Mouse (Mus musculus) lung, embryonic 16.5 days (tissue): ENCODE measurements around the gene Syn3. TPM values are rescaled to one million over a fixed set of nuclear protein-coding genes. Genes with fewer than 3 reads are reported as not detected.
"Not testable (repeated sequence)": the region's sequence is repeated elsewhere in the genome, so short reads cannot be mapped to it uniquely, and the experiment has no call there.

Experiments
- ATAC-seq: fragments of 200-750 bp; cut with Nextera tagmentation; 2 replicates; pipeline ENCODE4 v1.8.0; 2017; ENCODE audit warnings: low read depth, mild to moderate bottlenecking, moderate library complexity
- H3K27ac ChIP-seq: fragments of 300-500 bp; sonication (generic); 2 replicates; pipeline ENCODE4 v1.5.1; 2014; ENCODE audit warnings: mild to moderate bottlenecking, control low read depth, low read length
- H3K27me3 ChIP-seq: fragments of 300-500 bp; sonication (generic); 2 replicates; pipeline ENCODE4 v1.6.1; 2014; ENCODE audit warnings: low read depth, low read length, mixed read lengths; ENCODE audit not compliant: control insufficient read depth, insufficient read depth
- H3K36me3 ChIP-seq: fragments of 300-500 bp; sonication (generic); 2 replicates; pipeline ENCODE4 v1.6.1; 2014; ENCODE audit warnings: low read length; ENCODE audit not compliant: control insufficient read depth, insufficient read depth
- H3K4me1 ChIP-seq: fragments of 300-500 bp; sonication (generic); replicated peaks from 2 replicates; pipeline ENCODE4 v1.6.1; 2014; ENCODE audit warnings: low read length, mixed read lengths; ENCODE audit not compliant: control insufficient read depth, insufficient read depth
- H3K4me2 ChIP-seq: fragments of 300-500 bp; sonication (generic); 2 replicates; pipeline ENCODE4 v1.6.1; 2014; ENCODE audit warnings: low read depth, low read length, control low read depth
- H3K4me3 ChIP-seq: fragments of 300-500 bp; sonication (generic); 2 replicates; pipeline ENCODE4 v1.5.1; 2014; ENCODE audit warnings: mild to moderate bottlenecking, low read length, control low read depth
- H3K9ac ChIP-seq: fragments of 300-500 bp; sonication (generic); 2 replicates; pipeline ENCODE4 v1.6.1; 2014; ENCODE audit warnings: low read length, control low read depth
- H3K9me3 ChIP-seq: fragments of 300-500 bp; sonication (generic); 2 replicates; pipeline ENCODE4 v1.6.1; 2016; ENCODE audit warnings: low read length; ENCODE audit not compliant: control insufficient read depth
- WGBS: fragments of 180-500 bp; shearing (Covaris S2); extraction: QIAGEN DNeasy Blood & Tissue Kit; methylation state at CpG from one replicate; pipeline ENCODE4 v1.1.7; 2014; 5-methylcytosine and 5-hydroxymethylcytosine counted together
- polyA plus RNA-seq: library from polyadenylated mRNA; unstranded; fragments of >200 nt; fragmentation: Nextera tagmentation; extraction: Ambion mirVana; gene quantifications from 2 replicates; pipeline ENCODE4 v1.2.1, GENCODE M21; 2015

Syn3 gene
- 2.2 and 2.8 TPM in 2 replicates for polyA plus RNA-seq

GRCm38 (mm10) chr10:86498673-86499391, at the start of gene Syn3:
Gene Syn3, minus strand, starts transcription at chr10:86498896.
- Histone ChIP-seq H3K27ac (peak within 1 kb of the TSS; percentile 82), H3K27me3 (no peaks in the 10 kb centered on the region), H3K4me3 (peak within 1 kb of the TSS; percentile 52), H3K9me3 (no peaks in the 10 kb centered on the region), H3K36me3 (no peaks in the 10 kb centered on the region), H3K4me2 (peak within 1 kb of the TSS; percentile 67), H3K4me1 (peaks cover 6% of the 10 kb centered on the region), H3K9ac (peak within 1 kb of the TSS; percentile 63)
- WGBS: 1% methylated on average over 21 of the region's 21 CpGs
- ATAC-seq: peak; percentile 99

GRCm38 (mm10) chr10:86526357-86526874, 27.7 kb upstream of the Syn3 start:
- not testable (repeated sequence) for H3K27me3 ChIP-seq, H3K4me3 ChIP-seq, H3K4me2 ChIP-seq, H3K4me1 ChIP-seq, H3K27ac ChIP-seq, H3K9me3 ChIP-seq, H3K9ac ChIP-seq, H3K36me3 ChIP-seq
- WGBS: 68% methylated on average over 2 of the region's 5 CpGs
- peak; percentile 43; the same call in 1 of the 2 replicates for ATAC-seq

- WGBS: 84% methylated on average over 4 of the region's 4 CpGs
- no peak for ATAC-seq
- Histone ChIP-seq H3K27me3 (no peaks in the 10 kb centered on the region), H3K9ac (no peak overlapping the region), H3K36me3 (no peaks in the 10 kb centered on the region), H3K4me2 (no peak overlapping the region), H3K9me3 (no peaks in the 10 kb centered on the region), H3K4me3 (no peak overlapping the region), H3K27ac (no peak overlapping the region), H3K4me1 (no peaks in the 10 kb centered on the region)
Observed at GRCm38 (mm10) chr10:86513801-86514200, 15.1 kb upstream of the Syn3 start.

- no peaks in the 10 kb centered on the region for H3K9me3 ChIP-seq
- ATAC-seq: no peak
Observed at GRCm38 (mm10) chr10:86510941-86511340, 12.2 kb upstream of the Syn3 start.

GRCm38 (mm10) chr10:86502063-86502462, 3.4 kb upstream of the Syn3 start:
- Histone ChIP-seq H3K27ac (no peak overlapping the region), H3K9ac (no peak overlapping the region), H3K4me1 (peaks cover 6% of the 10 kb centered on the region), H3K4me3 (no peak overlapping the region), H3K9me3 (no peaks in the 10 kb centered on the region), H3K27me3 (no peaks in the 10 kb centered on the region), H3K36me3 (no peaks in the 10 kb centered on the region), H3K4me2 (no peak overlapping the region)
- no peak for ATAC-seq
- 74% methylated on average over 2 of the region's 2 CpGs for WGBS

More at GRCm38 (mm10) chr10:86510941-86511340, 12.2 kb upstream of the Syn3 start:
- H3K27ac ChIP-seq: no peak overlapping the region
- no peaks in the 10 kb centered on the region for H3K27me3 ChIP-seq
- no peak overlapping the region for H3K4me3 ChIP-seq
- H3K9ac ChIP-seq: no peak overlapping the region
- no peaks in the 10 kb centered on the region for H3K4me1 ChIP-seq
- no peaks in the 10 kb centered on the region for H3K36me3 ChIP-seq
- no peak overlapping the region for H3K4me2 ChIP-seq

DNA sequence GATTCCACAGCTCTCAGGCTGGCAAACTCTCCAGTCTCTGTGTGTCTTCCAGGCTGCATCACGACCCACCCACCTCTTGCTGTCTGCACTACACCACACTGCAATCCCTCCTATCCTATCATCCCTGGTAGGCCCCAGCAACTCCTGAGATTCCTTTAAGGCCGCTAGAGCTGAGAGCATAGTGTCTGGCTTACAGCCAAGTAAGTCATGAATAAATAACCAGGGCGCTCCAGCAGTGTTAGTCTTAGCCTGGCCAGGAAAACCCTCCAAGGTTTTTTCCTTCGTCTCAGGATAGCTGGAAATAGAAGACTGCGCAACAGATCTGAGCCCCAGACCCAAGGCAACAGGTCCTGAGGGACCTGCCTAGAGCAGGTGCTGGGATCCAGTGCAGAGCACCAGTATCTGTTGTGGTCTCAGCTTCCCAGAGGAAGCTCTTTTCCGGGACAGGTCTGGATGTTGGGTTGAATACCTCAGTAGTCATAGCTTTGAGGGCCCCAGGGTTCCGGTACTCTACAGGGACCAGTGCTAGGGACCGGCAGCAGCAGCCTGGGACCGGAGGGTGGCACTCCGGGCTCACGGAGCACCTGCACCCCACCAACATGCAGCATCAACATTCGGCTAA, 534 bp downstream of the Syn3 start:
- no peaks in the 10 kb centered on the region for H3K36me3 ChIP-seq
- peak overlapping the region; percentile 82 for H3K27ac ChIP-seq
- ATAC-seq: peak; percentile 81
- H3K9me3 ChIP-seq: no peaks in the 10 kb centered on the region
- peak overlapping the region; percentile 52 for H3K4me3 ChIP-seq
- H3K4me1 ChIP-seq: peaks cover 6% of the 10 kb centered on the region
- H3K9ac ChIP-seq: peak overlapping the region; percentile 63
- WGBS: 1% methylated on average over 12 of the region's 12 CpGs
- no peaks in the 10 kb centered on the region for H3K27me3 ChIP-seq
- peak overlapping the region; percentile 67 for H3K4me2 ChIP-seq

DNA sequence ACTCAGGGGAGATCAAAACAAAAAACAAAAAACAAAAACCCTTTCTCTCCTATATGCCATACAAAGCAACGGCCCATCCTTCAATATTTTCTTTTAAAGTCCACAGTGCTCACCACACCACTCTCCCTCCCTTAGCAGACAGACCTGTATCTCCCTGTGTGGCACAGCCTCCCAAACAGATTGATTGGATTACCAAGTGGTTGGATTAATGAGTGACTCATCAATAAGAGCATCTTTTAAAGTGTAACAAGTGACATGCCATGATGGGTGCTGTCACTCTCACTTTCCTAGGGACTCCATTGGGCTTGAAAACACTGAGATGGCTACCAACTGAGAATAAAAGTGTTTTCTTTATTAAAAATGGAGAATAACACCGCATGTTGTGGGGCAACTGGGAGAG, 2.8 kb downstream of the Syn3 start:
- H3K4me2 ChIP-seq: no peak overlapping the region
- no peaks in the 10 kb centered on the region for H3K9me3 ChIP-seq
- 86% methylated on average over 2 of the region's 2 CpGs for WGBS
- H3K27me3 ChIP-seq: no peaks in the 10 kb centered on the region
- H3K36me3 ChIP-seq: no peaks in the 10 kb centered on the region
- no peak overlapping the region for H3K27ac ChIP-seq
- H3K4me1 ChIP-seq: peaks cover 6% of the 10 kb centered on the region
- ATAC-seq: no peak
- H3K9ac ChIP-seq: no peak overlapping the region
- no peak overlapping the region for H3K4me3 ChIP-seq

GRCm38 (mm10) chr10:86493140-86493539, 5.6 kb downstream of the Syn3 start:
- H3K9me3 ChIP-seq: no peaks in the 10 kb centered on the region
- no peak overlapping the region for H3K9ac ChIP-seq
- WGBS: 76% methylated on average over 5 of the region's 5 CpGs
- peaks cover 4% of the 10 kb centered on the region for H3K4me1 ChIP-seq
- H3K36me3 ChIP-seq: no peaks in the 10 kb centered on the region
- H3K27me3 ChIP-seq: no peaks in the 10 kb centered on the region
- ATAC-seq: no peak
- H3K4me3 ChIP-seq: no peak overlapping the region
- H3K27ac ChIP-seq: no peak overlapping the region
- H3K4me2 ChIP-seq: no peak overlapping the region

DNA sequence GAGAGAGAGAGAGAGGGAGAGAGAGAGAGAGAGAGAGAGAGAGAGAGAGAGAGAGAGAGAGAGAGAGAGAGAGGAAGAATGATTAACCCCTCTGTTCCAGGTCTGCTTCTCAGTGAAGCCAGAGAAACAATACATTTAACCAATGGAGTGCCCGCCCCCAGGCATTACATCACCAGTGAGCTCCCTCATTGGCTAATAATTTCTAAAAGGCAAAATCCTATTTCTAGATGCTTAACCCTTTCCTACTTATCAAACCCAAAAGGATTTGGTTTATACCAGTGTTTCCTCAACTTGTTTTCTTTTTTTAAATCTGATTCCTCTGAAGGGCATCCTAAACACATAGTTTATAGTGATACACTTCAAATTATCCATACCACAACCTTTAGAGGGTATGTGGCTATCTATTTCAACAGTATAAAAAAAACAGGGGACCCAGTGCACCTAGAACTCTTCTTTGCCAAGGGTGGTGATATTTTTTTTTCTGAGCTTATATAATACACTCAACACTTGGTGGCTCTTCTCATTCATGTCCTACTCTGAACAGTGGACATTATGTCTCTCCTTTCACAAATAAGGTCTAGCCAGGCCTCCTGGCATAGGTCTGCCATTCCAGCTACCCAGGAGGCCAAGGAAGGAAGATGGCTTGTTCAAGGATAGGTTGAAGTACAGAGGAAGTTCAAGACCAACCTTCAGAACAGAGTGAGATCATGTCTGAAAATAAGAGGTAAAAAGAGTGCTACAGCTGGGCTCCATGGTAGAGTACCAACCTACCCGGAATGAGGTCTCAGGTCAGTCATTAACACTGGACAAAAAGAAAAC, 6.4 kb downstream of the Syn3 start:
- Histone ChIP-seq H3K9me3 (no peaks in the 10 kb centered on the region), H3K4me1 (no peaks in the 10 kb centered on the region), H3K4me3 (no peak overlapping the region), H3K27ac (no peak overlapping the region), H3K36me3 (no peaks in the 10 kb centered on the region), H3K4me2 (no peak overlapping the region), H3K9ac (no peak overlapping the region), H3K27me3 (no peaks in the 10 kb centered on the region)
- no peak for ATAC-seq
- WGBS: 40% methylated on average over 2 of the region's 2 CpGs
